Mouse (Mus musculus) thymus, adult 2 months (tissue): ENCODE measurements around the gene Med13. TPM values are rescaled to one million over a fixed set of nuclear protein-coding genes. Genes with fewer than 3 reads are reported as not detected.

Experiments used
- DNase-seq: peaks from one replicate; pipeline ENCODE4 v3.0.0; 2021
- H3K27ac ChIP-seq: fragments of 200-500 bp; 2 replicates; pipeline ENCODE4 v1.5.1; 2012; ENCODE audit warnings: low read length, control low read depth; ENCODE audit not compliant: control insufficient read depth, insufficient read depth
- H3K27me3 ChIP-seq: fragments of 200-500 bp; 2 replicates; pipeline ENCODE4 v1.6.1; 2012; ENCODE audit warnings: mild to moderate bottlenecking, low read length, moderate library complexity, mixed read lengths; ENCODE audit not compliant: control insufficient read depth, insufficient read depth
- H3K36me3 ChIP-seq: fragments of 200-500 bp; 2 replicates; pipeline ENCODE4 v1.6.1; 2012; ENCODE audit warnings: mild to moderate bottlenecking, low read length, moderate library complexity; ENCODE audit not compliant: control insufficient read depth, insufficient read depth
- H3K4me1 ChIP-seq: fragments of 200-500 bp; replicated peaks from 2 replicates; pipeline ENCODE4 v1.6.1; 2012; ENCODE audit warnings: low read length; ENCODE audit not compliant: control insufficient read depth, insufficient read depth
- H3K4me3 ChIP-seq: fragments of 200-500 bp; 2 replicates; pipeline ENCODE4 v1.5.1; 2012; ENCODE audit warnings: mild to moderate bottlenecking, low read length, control low read depth, moderate library complexity; ENCODE audit not compliant: control insufficient read depth, insufficient read depth
- CTCF ChIP-seq: fragments of 200-500 bp; IDR thresholded peaks from 2 replicates; pipeline ENCODE4 v1.5.1; 2012; ENCODE audit warnings: mild to moderate bottlenecking, control low read depth, low read length, moderate library complexity, borderline replicate concordance; ENCODE audit not compliant: control insufficient read depth, poor library complexity, insufficient read depth; ENCODE audit errors: extremely low read depth
- POLR2A ChIP-seq: fragments of 200-500 bp; IDR thresholded peaks from 2 replicates; pipeline ENCODE4 v1.6.1; 2012; ENCODE audit warnings: mild to moderate bottlenecking, low read length, control low read depth, moderate library complexity; ENCODE audit not compliant: control insufficient read depth, poor library complexity, insufficient read depth; ENCODE audit errors: extremely low read depth
- WGBS: fragments of 180-500 bp; shearing (Covaris S2); methylation state at CpG from one replicate; pipeline ENCODE4 v1.1.7; 2018; 5-methylcytosine and 5-hydroxymethylcytosine counted together
- polyA plus RNA-seq: library from polyadenylated mRNA; depleted of rRNA; stranded (reverse); fragments of >200 nt; gene quantifications from 2 replicates; pipeline ENCODE4 v1.2.3, GENCODE M21; 2012; rRNA removed

Gene Med13
- polyA plus RNA-seq: 60.6 and 69.5 TPM in 2 replicates

- whole genome bisulfite sequencing: 3% methylated on average over 81 of the region's 81 CpGs
- Histone ChIP-seq H3K4me1 (peaks cover 4% of the 10 kb centered on the region; the same call in 1 of the 2 replicates), H3K4me3 (peak within 1 kb of the TSS; percentile 83), H3K36me3 (peaks cover 17% of the 10 kb centered on the region), H3K27me3 (no peaks in the 10 kb centered on the region), H3K27ac (peak within 1 kb of the TSS; percentile 61)
- peak; percentile 58 for DNase-seq
- TF ChIP-seq POLR2A (no peak), CTCF (no peak)
Observed at GRCm38 (mm10) chr11:86356854-86357788, at the start of gene Med13. Med13 (minus strand) TSS chr11:86357602.

DNA sequence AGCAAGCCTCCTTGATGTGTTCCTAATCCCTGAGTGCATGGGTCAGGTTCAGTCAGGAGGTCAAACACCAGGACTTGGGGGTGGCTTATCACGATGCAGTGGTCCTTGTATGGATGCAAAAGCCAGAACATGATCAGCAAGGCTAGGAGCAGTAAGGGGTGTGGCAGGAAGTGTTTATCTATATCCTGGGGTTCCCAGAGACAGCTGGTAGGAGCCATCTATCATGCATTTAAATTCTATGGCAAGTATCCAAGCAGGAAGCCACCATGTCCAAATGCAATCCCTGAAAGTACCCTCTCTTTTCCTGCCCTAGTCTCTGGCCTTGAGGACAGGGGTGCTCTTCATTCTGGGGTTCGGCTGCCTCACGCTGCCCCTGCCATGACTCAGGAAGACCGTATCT, 47.2 kb upstream of the Med13 start:
- Histone ChIP-seq H3K27ac (no peak overlapping the region), H3K4me1 (peaks cover 5% of the 10 kb centered on the region), H3K27me3 (no peaks in the 10 kb centered on the region), H3K36me3 (no peaks in the 10 kb centered on the region), H3K4me3 (no peak overlapping the region)
- DNase-seq: no peak
- 92% methylated on average over 4 of the region's 4 CpGs for WGBS
- TF ChIP-seq POLR2A (no peak), CTCF (no peak)

DNA sequence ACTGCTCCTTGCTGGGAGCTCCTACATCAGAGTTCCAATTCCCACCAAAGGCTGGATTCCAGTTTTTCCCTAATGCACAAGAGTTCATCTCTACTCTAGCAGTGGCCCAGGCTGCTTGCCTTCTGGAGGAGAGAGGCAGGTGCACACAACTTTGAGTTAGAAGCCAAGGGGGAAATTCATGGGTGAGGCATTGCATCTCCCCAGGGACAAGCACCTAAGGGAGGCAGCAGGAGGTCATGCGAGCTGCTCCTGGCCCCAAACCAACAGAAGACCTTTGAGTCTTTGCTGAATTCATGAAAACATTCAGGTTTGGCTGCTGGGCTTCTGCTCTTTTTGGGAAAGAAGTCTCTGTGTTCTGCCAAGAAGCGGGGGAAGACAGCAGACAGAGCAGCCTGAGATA, 46.4 kb upstream of the Med13 start:
- TF ChIP-seq CTCF (no peak), POLR2A (no peak)
- WGBS: 93% methylated on average over 2 of the region's 2 CpGs
- Histone ChIP-seq H3K4me3 (no peak overlapping the region), H3K4me1 (peaks cover 10% of the 10 kb centered on the region), H3K27ac (no peak overlapping the region), H3K27me3 (no peaks in the 10 kb centered on the region), H3K36me3 (no peaks in the 10 kb centered on the region)
- DNase-seq: no peak

- no peak overlapping the region for H3K4me3 ChIP-seq
- no peak for DNase-seq
- peaks cover 20% of the 10 kb centered on the region for H3K4me1 ChIP-seq
- TF ChIP-seq CTCF (no peak), POLR2A (no peak)
- no peaks in the 10 kb centered on the region for H3K27me3 ChIP-seq
- no peak overlapping the region for H3K27ac ChIP-seq
- no peaks in the 10 kb centered on the region for H3K36me3 ChIP-seq
- WGBS: 37% methylated on average over 9 of the region's 9 CpGs
Observed at GRCm38 (mm10) chr11:86399241-86400107, 42.1 kb upstream of the Med13 start.

- no peak overlapping the region for H3K27ac ChIP-seq
- 30% methylated on average over 5 of the region's 5 CpGs for WGBS
Observed at GRCm38 (mm10) chr11:86396950-86397594, 39.7 kb upstream of the Med13 start.

DNA sequence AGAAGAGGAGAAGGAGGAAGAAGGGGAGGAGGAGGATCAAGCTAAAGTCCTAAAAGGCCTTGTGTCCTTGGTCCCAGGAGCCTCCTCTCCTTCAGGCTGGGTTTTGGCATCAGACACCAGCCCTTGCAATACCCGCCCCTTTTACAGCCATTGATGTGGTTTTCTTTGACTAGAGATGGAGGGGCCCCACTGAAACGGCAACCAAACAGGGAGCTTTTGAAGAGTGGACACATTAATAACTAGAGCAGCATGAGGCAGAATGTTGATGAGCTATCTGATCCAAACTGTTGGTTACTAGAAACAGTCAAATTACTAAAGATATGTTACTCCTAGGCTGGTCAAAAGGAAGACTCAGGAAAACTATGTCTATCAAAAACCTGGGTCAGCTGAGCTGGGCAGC, 39.1 kb upstream of the Med13 start:
- no peak for TF ChIP-seq CTCF
- no peak for TF ChIP-seq POLR2A
- H3K36me3 ChIP-seq: no peaks in the 10 kb centered on the region
- H3K4me1 ChIP-seq: peaks cover 26% of the 10 kb centered on the region
- no peak overlapping the region for H3K4me3 ChIP-seq
- WGBS: 9% methylated on average over 2 of the region's 2 CpGs
- no peak for DNase-seq
- H3K27ac ChIP-seq: no peak overlapping the region
- no peaks in the 10 kb centered on the region for H3K27me3 ChIP-seq

More at GRCm38 (mm10) chr11:86396950-86397594, 39.7 kb upstream of the Med13 start:
- TF ChIP-seq POLR2A (no peak), CTCF (no peak)
- Histone ChIP-seq H3K36me3 (no peaks in the 10 kb centered on the region), H3K4me3 (no peak overlapping the region), H3K27me3 (no peaks in the 10 kb centered on the region), H3K4me1 (peaks cover 23% of the 10 kb centered on the region)
- DNase-seq: no peak
